Mouse (Mus musculus): ENCODE data around the gene Ino80e.

DNA sequence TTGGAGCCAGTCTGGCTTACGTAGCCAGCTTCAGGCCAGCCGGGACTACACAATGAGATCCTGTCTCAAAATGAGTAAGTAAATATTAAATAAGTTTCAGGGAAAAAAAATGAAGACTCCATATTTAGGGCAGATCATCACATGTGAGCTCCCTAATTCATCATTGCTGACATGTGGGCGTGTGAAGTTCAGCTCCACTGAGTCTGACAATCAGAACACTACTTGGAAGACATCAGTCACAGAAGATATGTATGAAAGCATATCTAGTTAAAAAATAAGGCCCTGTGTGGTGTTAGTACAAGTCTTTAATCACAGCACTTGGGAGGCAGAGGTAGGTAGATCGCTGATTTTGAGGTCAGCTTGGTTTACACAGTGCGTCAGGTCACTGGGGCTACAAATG lies 25.1 kb upstream of the Ino80e start:
- TF ChIP-seq CTCF (IDR thresholded peaks at IDR 0.05; ENCODE audit: low read depth) (no peak), EP300 (IDR thresholded peaks at IDR 0.05; ENCODE audit: low read depth) (no peak)

Measured in liver, embryonic 14.5 days (tissue).